Mouse (Mus musculus) limb, embryonic 12.5 days (tissue): Measurements from ENCODE around the gene Babam1. TPM values are rescaled to one million over a fixed set of nuclear protein-coding genes. Genes with fewer than 3 reads are reported as not detected.

ENCODE experiments used
- ATAC-seq: fragments of 200-750 bp; cut with Nextera tagmentation; 2 replicates; pipeline ENCODE4 v1.8.0; 2017; ENCODE audit warnings: low read depth, moderate TSS enrichment; ENCODE audit not compliant: insufficient number of reproducible peaks, insufficient read depth, low FRiP score, low TSS enrichment
- H3K27ac ChIP-seq: fragments of 300-500 bp; sonication (generic); 2 replicates; pipeline ENCODE4 v1.5.1; 2016; ENCODE audit warnings: mild to moderate bottlenecking, moderate library complexity
- H3K27me3 ChIP-seq: fragments of 300-500 bp; sonication (generic); 2 replicates; pipeline ENCODE4 v1.6.1; 2016; ENCODE audit warnings: mild to moderate bottlenecking, moderate library complexity
- H3K36me3 ChIP-seq: fragments of 300-500 bp; sonication (generic); 2 replicates; pipeline ENCODE4 v1.6.1; 2016; ENCODE audit warnings: mild to moderate bottlenecking, moderate library complexity
- H3K4me1 ChIP-seq: fragments of 300-500 bp; sonication (generic); replicated peaks from 2 replicates; pipeline ENCODE4 v1.6.1; 2016
- H3K4me2 ChIP-seq: fragments of 300-500 bp; sonication (generic); 2 replicates; pipeline ENCODE4 v1.6.1; 2016; ENCODE audit warnings: mild to moderate bottlenecking, moderate library complexity
- H3K4me3 ChIP-seq: fragments of 300-500 bp; sonication (generic); replicated peaks from 2 replicates; pipeline ENCODE4 v1.5.1; 2016; ENCODE audit warnings: mild to moderate bottlenecking
- H3K9ac ChIP-seq: fragments of 300-500 bp; sonication (generic); replicated peaks from 2 replicates; pipeline ENCODE4 v1.6.1; 2016; ENCODE audit warnings: mild to moderate bottlenecking, moderate library complexity
- H3K9me3 ChIP-seq: fragments of 300-500 bp; sonication (generic); 2 replicates; pipeline ENCODE4 v1.6.1; 2016; ENCODE audit warnings: mild to moderate bottlenecking, moderate library complexity
- WGBS: fragments of 180-500 bp; shearing (Covaris S2); methylation state at CpG from one replicate; pipeline ENCODE4 v1.1.7; 2016; 5-methylcytosine and 5-hydroxymethylcytosine counted together
- polyA plus RNA-seq: library from polyadenylated mRNA; unstranded; fragments of >200 nt; fragmentation: Nextera tagmentation; extraction: Ambion mirVana; gene quantifications from 2 replicates; pipeline ENCODE4 v1.2.1, GENCODE M21; 2016

Babam1 gene
- polyA plus RNA-seq, 1 experiment from 2014 or later: 96.9 TPM

DNA sequence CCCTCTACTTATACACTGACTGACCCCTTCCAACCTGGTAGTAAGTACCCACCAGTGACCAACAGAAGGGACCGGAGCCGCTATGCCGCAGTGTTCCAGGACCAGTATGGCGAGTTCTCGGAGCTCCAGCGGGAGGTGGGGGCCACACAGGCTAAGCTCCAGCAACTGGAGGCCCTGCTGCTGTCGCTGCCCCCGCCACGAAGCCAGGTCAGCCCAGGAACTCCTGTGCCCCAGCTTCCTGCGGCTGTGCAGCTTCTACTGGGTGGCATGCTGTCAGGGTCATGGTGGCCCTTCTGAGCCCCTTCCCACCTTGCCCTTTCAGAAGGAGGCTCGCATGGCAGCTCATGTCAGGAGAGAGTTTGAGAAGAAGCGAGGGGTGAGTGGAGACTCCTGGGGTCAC is 24.2 kb upstream of the Babam1 start:
- Histone ChIP-seq H3K9ac (no peak overlapping the region), H3K27ac (no peak overlapping the region), H3K36me3 (peaks cover 47% of the 10 kb centered on the region), H3K4me3 (0 out of 2 replicates have a peak overlapping the region, but pooled peaks have one; percentile 6), H3K27me3 (peaks cover 6% of the 10 kb centered on the region; the same call in 1 of the 2 replicates), H3K4me2 (no peak overlapping the region), H3K9me3 (no peaks in the 10 kb centered on the region), H3K4me1 (peaks cover 34% of the 10 kb centered on the region)
- WGBS: 90% methylated on average over 12 of the region's 12 CpGs
- ATAC-seq: no peak

DNA sequence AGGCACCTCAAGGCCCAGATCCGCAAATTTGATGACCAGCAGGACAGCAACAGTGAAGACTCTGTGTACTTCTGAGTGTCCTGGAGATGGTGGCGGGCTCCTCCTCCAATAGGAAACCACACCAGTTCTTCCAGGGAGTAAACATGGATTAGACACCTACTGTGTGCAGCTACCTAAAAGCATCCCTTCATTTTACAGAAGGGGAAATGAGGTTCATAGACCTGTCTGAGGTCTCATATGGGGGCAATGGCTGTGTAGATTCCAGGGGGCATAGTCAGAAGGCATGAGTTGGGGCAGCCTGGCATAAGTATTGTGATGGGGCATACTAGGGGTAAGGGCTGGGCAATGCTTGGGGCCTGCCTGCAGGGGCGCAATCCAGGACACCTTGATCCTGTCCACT is 23.7 kb upstream of the Babam1 start:
- Histone ChIP-seq H3K9ac (no peak overlapping the region), H3K27ac (no peak overlapping the region), H3K36me3 (peaks cover 52% of the 10 kb centered on the region)

DNA sequence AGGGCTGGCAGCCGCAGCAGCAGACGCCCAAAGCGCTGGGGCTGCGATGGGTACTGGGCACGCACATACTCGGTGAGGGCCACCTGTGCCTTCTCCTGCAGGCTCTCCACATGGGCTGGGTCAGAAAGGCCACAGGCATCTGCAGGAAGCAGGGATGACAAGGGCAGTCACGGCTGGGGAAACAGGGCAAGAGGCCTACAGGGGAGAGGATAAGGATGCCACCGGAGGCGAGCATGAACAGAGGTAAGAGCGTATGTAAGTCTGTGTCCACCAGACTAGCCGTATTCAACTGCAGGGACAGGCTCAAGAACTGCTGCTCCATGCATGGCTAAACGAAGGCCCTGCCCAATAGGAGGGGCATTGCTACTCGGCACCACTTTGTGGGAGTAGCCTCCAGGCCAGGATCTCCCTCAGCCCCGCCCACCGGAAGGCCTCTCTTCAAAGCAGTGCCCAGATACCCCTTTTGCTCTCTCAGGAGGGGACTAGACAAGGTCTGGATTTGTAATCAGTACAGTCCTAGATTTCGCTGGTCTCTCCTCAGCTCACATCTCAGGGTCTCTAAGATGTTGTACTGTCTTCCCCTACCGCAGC is 21.9 kb upstream of the Babam1 start:
- Histone ChIP-seq H3K27ac (no peak overlapping the region), H3K9me3 (no peaks in the 10 kb centered on the region), H3K4me1 (peaks cover 36% of the 10 kb centered on the region), H3K36me3 (peaks cover 46% of the 10 kb centered on the region), H3K27me3 (peaks cover 11% of the 10 kb centered on the region; the same call in 1 of the 2 replicates), H3K4me2 (no peak overlapping the region), H3K4me3 (no peak overlapping the region), H3K9ac (no peak overlapping the region)
- no peak for ATAC-seq
- 77% methylated on average over 17 of the region's 17 CpGs for WGBS

More for the DNA sequence above, 23.7 kb upstream of the Babam1 start:
- 84% methylated on average over 3 of the region's 3 CpGs for WGBS
- Histone ChIP-seq H3K4me3 (no peak overlapping the region), H3K27me3 (peaks cover 11% of the 10 kb centered on the region; the same call in 1 of the 2 replicates), H3K4me2 (no peak overlapping the region), H3K4me1 (peaks cover 29% of the 10 kb centered on the region), H3K9me3 (no peaks in the 10 kb centered on the region)
- no peak for ATAC-seq

DNA sequence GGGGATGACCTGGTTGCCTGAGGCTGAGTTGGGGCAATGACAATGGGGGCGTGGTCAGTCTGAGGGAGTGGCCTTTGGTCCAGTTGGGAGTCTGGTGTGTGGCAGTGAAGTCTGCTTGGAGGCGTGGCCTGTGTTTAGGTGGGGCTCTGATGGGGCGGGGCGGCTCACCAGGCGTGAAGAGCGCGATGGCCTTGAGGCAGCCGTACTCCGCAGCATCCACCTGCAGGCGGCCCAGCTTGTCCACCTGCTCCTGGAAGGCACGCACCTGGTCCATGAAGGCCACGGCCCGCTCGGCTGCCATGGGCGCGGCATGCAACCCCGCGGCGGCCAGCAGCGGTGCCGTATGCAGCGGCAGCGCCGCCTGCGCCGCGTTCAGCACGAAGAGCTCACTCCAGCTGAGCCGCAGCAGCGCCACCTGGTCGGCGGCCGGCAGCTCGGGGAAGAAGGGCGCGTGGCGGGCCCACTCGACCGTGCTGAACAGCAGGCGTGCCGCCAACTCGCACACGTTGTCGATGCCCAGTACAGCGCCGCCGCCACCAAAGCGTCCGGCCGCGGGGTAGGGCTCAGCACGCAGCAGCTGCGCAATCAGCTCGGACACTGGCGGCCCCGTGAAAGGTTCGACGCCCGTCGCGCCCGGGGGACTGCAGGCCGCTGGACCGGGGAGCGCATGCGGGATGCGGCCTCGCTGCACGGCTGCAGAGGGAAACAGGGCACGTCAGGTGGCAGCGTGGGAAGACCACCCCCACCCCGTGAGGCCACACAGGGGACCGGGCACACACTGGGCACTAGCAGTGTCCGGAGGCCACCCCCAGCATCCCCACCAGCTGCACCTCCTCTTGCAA is 20.9 kb upstream of the Babam1 start:
- Histone ChIP-seq H3K9ac (peak overlapping the region; percentile 59), H3K4me2 (peak overlapping the region; percentile 75), H3K27ac (no peak overlapping the region), H3K36me3 (peaks cover 43% of the 10 kb centered on the region), H3K27me3 (peaks cover 11% of the 10 kb centered on the region; the same call in 1 of the 2 replicates), H3K4me1 (peaks cover 42% of the 10 kb centered on the region), H3K9me3 (no peaks in the 10 kb centered on the region), H3K4me3 (peak overlapping the region; percentile 33)
- no peak for ATAC-seq
- WGBS: 5% methylated on average over 74 of the region's 74 CpGs

DNA sequence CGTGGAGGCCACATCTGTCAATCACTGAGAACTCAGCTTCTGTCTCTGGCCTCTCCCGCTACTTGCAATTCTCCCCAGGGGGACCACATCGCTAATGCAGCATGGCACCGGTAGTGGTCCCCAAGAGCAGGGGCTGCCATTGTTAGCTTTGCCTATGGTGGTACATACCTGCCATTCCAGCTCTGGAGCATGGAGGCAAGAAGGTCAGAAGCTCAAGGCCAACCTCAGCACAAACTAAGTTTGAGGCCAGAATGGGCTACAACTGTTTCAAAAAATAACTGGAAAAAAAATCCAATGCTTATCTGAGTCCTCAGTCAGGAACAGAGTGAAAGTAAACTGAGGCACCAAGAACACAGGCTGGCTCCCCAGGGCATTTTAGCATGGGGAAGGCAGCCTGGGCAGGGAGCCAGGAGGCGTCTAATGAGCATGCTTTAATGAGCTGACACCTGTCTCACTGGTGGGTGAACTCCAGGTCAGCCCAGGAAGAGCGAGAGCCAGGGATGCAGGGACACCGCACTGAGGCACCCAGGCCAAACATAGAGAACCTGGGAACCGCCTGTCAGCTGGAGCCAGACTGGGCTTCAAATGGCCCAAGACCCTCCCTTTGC is 20.1 kb upstream of the Babam1 start:
- Histone ChIP-seq H3K27me3 (peaks cover 11% of the 10 kb centered on the region; the same call in 1 of the 2 replicates), H3K9ac (peak overlapping the region; percentile 59; the same call in 1 of the 2 replicates), H3K9me3 (no peaks in the 10 kb centered on the region), H3K27ac (no peak overlapping the region), H3K36me3 (peaks cover 43% of the 10 kb centered on the region), H3K4me2 (peak overlapping the region; percentile 75), H3K4me1 (peaks cover 42% of the 10 kb centered on the region), H3K4me3 (peak overlapping the region; percentile 33)
- 43% methylated on average over 8 of the region's 8 CpGs for WGBS
- no peak for ATAC-seq

DNA sequence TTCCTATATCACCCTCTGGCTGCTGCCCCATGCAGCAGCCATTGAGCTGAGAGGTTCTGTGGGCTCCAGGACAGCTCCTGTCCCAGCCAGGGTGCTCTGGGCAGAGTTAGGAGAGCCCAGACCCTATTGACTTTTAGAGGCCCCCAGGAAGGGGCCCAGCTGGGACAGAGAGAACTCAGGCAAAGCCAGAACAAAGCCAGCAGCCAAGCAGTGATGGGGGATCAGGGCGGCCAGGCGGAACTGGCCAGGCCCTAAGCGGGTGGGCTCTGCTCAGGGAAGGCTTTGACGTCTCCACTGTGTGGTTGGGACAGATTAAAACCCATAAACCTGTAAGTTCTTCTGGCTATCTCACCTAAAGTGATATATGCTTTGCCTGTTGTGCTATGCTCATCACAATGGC is 17.7 kb upstream of the Babam1 start:
- ATAC-seq: no peak
- peaks cover 58% of the 10 kb centered on the region for H3K4me1 ChIP-seq
- H3K4me2 ChIP-seq: peak overlapping the region; percentile 98
- peaks cover 30% of the 10 kb centered on the region for H3K36me3 ChIP-seq
- peaks cover 11% of the 10 kb centered on the region; the same call in 1 of the 2 replicates for H3K27me3 ChIP-seq
- peak overlapping the region; percentile 84 for H3K4me3 ChIP-seq
- 70% methylated on average over 4 of the region's 4 CpGs for WGBS
- no peaks in the 10 kb centered on the region for H3K9me3 ChIP-seq
- H3K9ac ChIP-seq: peak overlapping the region; percentile 40; the same call in 1 of the 2 replicates
- H3K27ac ChIP-seq: no peak overlapping the region

DNA sequence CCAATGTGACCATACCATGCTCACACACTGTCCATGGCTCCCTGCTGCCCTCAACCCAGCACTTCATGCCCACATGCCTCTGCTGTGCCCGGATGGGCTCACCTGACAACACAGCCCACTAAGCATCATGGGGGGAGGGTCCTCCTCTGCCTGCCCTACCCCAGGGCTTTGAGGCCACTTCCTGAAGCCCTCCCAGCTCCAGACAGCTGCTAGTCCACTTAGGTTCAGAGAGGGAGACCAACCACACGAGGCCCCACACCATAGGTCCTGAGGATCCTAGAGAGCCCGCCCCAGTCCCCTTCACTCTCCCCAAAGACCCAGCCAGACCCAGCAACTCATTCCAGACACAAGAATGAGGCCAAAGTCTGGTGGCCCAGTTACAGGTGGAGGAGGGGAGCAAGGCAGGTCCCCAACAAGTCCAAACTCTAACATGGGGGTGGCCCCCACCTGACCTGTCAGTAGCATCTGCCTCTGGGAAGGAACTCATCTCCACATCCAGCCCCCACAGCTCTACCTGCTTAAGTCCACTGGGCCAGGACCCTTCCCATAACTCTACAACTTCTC is 17.1 kb upstream of the Babam1 start:
- Histone ChIP-seq H3K27me3 (peaks cover 11% of the 10 kb centered on the region; the same call in 1 of the 2 replicates), H3K4me3 (peak overlapping the region; percentile 84), H3K9me3 (no peaks in the 10 kb centered on the region; the same call in 1 of the 2 replicates), H3K27ac (no peak overlapping the region), H3K4me1 (peaks cover 58% of the 10 kb centered on the region), H3K9ac (peak overlapping the region; percentile 84), H3K4me2 (peak overlapping the region; percentile 98), H3K36me3 (peaks cover 24% of the 10 kb centered on the region)
- WGBS: 30% methylated on average over 3 of the region's 3 CpGs
- ATAC-seq: no peak

DNA sequence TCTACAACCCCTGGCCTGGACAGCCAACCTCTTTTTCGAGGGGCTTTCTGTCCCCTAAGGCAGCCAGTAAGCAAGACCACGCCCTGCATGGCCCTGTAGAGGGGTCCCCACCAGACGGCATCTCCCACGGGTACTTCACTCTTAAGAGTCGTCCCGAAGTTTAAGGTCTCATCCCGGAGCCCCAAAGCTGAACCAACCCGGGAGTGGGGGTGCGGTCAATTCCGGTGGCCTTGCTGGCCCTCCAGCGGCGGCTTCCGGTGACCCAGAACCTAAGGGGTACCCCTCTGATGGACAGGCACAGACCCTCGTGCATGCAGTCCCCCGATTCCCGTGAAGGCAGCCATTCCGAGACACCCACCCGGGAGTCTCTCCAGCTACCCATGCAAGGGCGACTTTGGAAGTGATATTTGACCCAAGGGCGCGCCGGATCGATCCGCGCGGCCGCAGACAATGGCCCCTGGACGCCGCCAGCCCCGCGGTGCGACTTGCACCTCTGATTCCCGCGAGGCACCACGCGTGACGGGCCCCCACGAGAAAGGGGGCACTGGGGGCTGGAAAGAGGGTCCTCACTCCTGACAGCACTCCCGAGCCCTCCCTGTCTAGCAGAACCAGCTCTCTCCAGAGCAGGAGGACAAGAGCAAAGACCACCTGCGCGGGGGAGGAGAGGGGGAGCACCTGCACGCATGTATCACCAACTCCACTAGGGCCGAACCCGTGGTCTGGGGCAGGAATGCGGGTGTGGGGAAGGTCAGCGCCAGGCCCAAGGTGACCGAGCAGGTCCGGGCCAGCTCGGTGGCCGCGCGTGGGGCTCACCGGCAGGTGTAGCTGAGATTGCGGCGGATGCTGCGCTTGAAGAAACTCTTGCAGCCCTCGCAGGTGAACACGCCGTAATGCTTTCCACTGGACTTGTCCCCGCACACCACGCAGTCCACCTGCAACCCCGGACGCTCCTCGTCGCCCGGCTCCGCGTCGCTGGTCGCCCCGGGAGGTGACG is 16.2 kb upstream of the Babam1 start:
- ATAC-seq: no peak
- Histone ChIP-seq H3K9me3 (no peaks in the 10 kb centered on the region; the same call in 1 of the 2 replicates), H3K27me3 (peaks cover 11% of the 10 kb centered on the region; the same call in 1 of the 2 replicates), H3K27ac (peak overlapping the region; percentile 91; the same call in 1 of the 2 replicates), H3K4me1 (peaks cover 55% of the 10 kb centered on the region), H3K9ac (peak overlapping the region; percentile 84), H3K4me3 (peak overlapping the region; percentile 84), H3K36me3 (peaks cover 18% of the 10 kb centered on the region), H3K4me2 (peak overlapping the region; percentile 98)
- 2% methylated on average over 72 of the region's 72 CpGs for WGBS

DNA sequence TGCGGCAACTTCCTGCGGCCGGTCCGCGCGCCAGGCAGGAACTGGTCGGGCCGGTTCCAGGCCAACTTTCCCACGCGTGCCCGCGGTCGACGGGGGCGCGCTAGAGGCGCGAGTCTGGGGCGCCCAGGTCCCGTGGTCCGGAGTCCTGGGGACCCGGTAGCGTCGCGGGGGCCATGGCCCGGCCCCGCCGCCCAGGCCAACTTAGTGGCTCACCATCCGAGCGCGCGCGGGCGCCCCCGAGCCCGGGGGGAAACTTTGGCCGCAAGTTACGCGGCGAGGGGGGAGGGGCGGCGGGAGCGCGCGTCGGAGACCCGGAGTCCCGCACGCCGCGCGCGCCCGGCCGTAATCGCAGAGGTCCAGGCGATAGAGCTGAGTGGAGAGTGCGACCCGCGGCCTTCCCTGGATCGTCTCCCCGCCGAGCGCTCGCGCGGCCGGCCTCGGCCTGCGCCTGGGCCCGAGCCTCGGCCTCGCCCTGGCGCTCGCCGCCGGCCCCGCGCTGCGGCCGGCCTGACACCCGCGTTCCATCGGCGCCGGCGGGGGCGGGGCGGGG is 15.2 kb upstream of the Babam1 start, which contains the start of gene Nr2f6:
TSS of gene Nr2f6 (minus strand) at position 540 of the 550 bp plus-strand sequence.
- H3K27ac ChIP-seq: peak within 1 kb of the TSS; percentile 93
- H3K4me2 ChIP-seq: peak within 1 kb of the TSS; percentile 98
- H3K4me3 ChIP-seq: peak within 1 kb of the TSS; percentile 84
- ATAC-seq: peak; percentile 52
- no peaks in the 10 kb centered on the region; the same call in 1 of the 2 replicates for H3K9me3 ChIP-seq
- peaks cover 18% of the 10 kb centered on the region for H3K36me3 ChIP-seq
- WGBS: under 1% methylated on average over 78 of the region's 89 CpGs
- H3K4me1 ChIP-seq: peaks cover 45% of the 10 kb centered on the region
- H3K27me3 ChIP-seq: peaks cover 11% of the 10 kb centered on the region; the same call in 1 of the 2 replicates
- peak within 1 kb of the TSS; percentile 84 for H3K9ac ChIP-seq
